Mouse (Mus musculus) G1E (cell line): ENCODE results near the gene Npr3.
"Not testable (repeated sequence)": the region's sequence is repeated elsewhere in the genome, so short reads cannot be mapped to it uniquely, and the experiment has no call there.

Experiments used
- CTCF ChIP-seq: IDR thresholded peaks from 2 replicates; pipeline ENCODE4 v1.5.1; 2012; ENCODE audit warnings: low read depth, low read length, inconsistent platforms, mixed read lengths
- GATA1 ChIP-seq: IDR thresholded peaks from 2 replicates; pipeline ENCODE4 v1.6.1; 2012; ENCODE audit warnings: borderline replicate concordance, low read length, inconsistent platforms, mixed read lengths
- POLR2AphosphoS5 ChIP-seq: IDR thresholded peaks from 2 replicates; pipeline ENCODE4 v1.6.1; 2012; ENCODE audit warnings: low read depth, low read length, inconsistent platforms; ENCODE audit not compliant: insufficient replicate concordance

DNA sequence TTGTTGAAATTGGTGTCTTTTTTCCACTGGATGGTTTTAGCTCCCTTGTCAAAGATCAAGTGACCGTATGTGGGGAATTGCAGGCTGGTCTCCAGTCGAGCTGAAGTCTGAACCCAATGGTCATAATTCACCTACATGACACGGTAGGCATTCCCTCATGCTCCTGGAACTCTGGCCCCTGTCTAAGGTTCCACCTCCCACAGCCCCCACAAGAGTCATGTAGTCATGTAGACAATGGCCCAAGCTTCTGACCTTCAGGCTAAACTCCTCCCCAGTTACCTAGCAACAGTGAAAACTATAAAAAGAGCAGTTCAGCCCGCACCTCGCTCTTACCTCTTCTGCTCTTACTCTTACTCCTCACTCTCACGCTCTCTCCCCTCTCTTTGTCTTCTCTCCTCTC lies 84.7 kb downstream of the Npr3 start:
- not testable (repeated sequence) for TF ChIP-seq POLR2AphosphoS5, CTCF, GATA1
